Mouse (Mus musculus) cerebellum, adult (tissue): ENCODE results near the gene Gm3633.
"Not testable (repeated sequence)": the region's sequence is repeated elsewhere in the genome, so short reads cannot be mapped to it uniquely, and the experiment has no call there.

Experiments used
- ATAC-seq: cut with Nextera tagmentation; 2 replicates; pipeline ENCODE4 v1.9.2; 2017; ENCODE audit warnings: mild to moderate bottlenecking, moderate library complexity, mixed read lengths; ENCODE audit not compliant: insufficient number of reproducible peaks, low FRiP score, low TSS enrichment

Gene Gm3633

DNA sequence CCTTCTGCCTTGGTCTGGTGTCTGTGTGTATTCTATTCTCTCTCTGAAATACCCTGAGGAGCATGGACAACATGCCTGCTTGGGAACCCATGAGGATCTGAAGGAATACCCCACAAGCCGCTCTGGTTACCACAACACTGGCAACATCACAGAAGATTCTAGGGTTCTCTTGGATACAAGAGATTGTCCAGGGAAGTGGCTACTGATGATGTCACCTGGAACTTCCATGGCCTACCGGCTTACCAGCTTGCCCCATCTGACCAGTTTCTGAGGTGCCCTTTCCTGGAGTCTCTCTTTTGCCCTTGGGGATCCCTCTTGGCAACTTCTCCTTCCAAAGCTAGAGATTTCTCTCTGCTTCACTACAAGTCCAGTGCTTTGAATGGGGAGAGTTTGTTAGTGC, at the start of gene Gm3633:
Gm3633 (minus strand) TSS at position 101 of the 400 bp plus-strand sequence.
- not testable (repeated sequence) for ATAC-seq

DNA sequence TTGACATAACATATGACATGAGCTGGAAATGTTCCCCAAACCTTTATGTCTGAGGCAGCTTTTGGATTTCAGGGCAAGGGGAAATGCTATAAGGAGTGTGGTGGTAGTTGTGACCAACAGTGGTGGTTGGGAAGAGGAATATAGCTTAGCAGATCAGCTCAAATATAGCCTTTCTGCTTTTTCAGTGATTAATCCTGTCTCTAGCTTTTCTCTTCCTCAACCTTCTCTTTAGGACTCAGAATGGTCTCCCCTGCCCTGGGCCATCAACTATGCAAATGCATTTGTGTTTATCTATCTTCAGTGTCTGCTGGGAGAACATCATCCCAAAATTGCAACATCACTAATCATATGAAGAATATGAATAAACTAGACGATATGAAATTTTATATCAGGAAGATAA, 13.9 kb upstream of the Gm3633 start, which contains the start of gene Gm10378:
Gm10378 (plus strand) TSS at position 301 of the 400 bp plus-strand sequence.
- not testable (repeated sequence) for ATAC-seq

DNA sequence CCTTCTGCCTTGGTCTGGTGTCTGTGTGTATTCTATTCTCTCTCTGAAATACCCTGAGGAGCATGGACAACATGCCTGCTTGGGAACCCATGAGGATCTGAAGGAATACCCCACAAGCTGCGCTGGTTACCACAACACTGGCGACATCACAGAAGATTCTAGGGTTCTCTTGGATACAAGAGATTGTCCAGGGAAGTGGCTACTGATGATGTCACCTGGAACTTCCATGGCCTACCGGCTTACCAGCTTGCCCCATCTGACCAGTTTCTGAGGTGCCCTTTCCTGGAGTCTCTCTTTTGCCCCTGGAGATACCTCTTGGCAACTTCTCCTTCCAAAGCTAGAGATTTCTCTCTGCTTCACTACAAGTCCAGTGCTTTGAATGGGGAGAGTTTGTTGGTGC, 41.9 kb downstream of the Gm3633 start, which contains the start of gene Gm17124:
Gm17124 (minus strand) TSS at position 101 of the 400 bp plus-strand sequence.
- not testable (repeated sequence) for ATAC-seq
